Mouse (Mus musculus) hindlimb bud, embryonic 11.5 days (tissue): Measurements from ENCODE around the gene Dmac2.
"Not testable (repeated sequence)": the region's sequence is repeated elsewhere in the genome, so short reads cannot be mapped to it uniquely, and the experiment has no call there.

Experiments
- DNase-seq: peaks from one replicate; pipeline ENCODE4 v3.0.0-alpha.2; 2012; ENCODE audit warnings: low read depth, low spot score; ENCODE audit errors: extremely low spot score

Gene Dmac2

DNA sequence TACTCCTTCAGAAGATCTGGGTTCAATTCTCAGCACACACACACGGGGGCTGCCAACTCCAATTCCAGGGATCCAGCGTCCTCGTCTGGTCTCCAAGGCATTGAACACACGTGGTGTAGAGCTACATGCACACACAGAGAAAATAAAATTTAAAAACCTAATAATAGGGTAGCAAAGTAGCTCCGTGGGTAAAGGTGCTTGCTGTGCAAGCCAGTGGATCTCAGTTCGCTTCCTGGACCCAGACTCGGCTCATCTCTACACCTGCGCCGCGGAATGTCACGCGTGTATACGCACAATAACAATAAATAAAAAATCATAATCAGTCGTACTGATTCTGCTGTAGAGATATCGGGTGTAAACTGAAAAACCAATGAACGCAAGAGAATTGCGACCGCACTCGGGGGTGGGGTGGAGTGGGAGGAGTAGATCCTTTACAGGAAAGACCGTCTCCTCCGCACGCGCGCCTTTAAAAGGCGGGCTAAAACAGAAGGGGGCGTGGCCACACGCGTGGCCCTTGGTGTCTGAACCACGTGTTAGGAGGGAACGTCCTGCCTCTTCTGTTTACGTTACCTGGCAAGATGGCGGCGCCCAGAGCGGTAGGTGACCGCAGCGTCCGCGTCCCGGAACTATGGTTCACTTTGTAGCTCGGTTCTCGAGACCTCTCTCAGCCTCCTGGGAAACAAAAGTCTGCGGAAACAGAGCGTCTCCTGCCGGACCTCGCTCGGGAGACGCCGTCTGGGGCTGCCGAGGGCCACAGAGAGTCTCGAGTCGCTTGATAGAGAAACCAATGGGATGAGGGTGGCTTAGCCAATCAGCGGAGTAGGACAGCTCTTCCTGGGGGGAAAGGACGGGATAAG is at the start of gene Dmac2:
TSS of gene Dmac2 (plus strand) at position 550 of the 857 bp plus-strand sequence.
- peak; percentile 79 for DNase-seq

DNA sequence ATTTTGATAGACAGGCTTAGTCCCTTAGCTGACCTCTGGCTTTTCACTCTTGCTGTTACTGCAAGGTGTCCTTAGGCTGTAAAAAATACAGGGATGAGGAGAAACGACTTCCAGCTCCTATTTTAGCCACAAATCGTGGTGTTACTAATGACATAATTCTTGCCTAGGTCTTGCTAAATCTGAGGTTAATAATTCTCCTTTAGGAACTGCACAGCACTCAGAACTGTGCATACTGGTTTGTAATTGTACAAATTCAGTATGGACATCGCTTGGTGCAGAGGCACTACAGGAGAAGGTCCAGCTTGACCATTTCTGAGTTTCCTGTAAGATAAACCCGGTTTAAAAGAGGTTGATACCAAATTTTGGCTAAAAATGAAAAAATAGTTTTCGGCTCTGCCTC is 45.4 kb upstream of the Dmac2 start:
- DNase-seq = not testable (repeated sequence)

GRCm38 (mm10) chr7:25575105-25575504 is 44.1 kb upstream of the Dmac2 start:
- DNase-seq = no peak

DNA sequence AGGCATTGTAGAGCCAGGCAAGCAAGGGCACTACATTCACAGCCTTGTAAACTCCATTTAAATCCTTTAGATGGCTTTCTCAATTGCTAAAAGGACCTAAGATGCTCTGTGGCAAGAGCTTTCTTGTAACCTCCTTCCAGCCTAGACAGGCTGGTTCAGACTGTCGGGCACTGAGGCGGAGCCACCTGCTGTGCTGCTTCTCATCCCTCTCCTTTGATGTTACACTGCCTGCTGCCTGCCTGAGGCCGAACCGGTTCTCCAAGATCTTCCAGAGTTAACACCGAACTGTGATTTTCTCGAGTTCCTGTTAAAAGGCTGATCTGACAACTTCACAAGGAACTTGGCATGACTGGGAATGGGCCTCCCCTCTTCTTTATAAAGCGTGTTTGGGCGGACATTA is 43.3 kb upstream of the Dmac2 start:
- no peak for DNase-seq

DNA sequence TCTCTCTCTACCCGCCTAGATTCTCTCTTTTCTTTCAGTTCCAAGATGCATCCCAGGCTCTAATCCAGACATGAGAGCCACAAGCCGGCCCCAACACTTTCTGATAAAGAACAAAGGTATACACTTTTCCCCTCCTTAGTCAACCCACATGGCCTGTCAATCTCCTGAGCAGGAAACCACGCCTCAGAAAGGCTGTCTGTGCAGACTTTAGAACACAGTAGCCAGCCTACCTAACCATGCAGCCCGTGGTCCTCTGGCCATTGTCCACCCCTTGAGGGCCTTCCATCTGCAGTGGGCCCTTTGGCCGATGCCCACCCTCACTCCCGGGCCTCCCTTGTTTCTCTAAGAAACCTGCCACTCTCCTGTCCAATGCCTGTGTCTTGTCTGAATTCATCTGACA is 42.9 kb upstream of the Dmac2 start:
- not testable (repeated sequence) for DNase-seq

DNA sequence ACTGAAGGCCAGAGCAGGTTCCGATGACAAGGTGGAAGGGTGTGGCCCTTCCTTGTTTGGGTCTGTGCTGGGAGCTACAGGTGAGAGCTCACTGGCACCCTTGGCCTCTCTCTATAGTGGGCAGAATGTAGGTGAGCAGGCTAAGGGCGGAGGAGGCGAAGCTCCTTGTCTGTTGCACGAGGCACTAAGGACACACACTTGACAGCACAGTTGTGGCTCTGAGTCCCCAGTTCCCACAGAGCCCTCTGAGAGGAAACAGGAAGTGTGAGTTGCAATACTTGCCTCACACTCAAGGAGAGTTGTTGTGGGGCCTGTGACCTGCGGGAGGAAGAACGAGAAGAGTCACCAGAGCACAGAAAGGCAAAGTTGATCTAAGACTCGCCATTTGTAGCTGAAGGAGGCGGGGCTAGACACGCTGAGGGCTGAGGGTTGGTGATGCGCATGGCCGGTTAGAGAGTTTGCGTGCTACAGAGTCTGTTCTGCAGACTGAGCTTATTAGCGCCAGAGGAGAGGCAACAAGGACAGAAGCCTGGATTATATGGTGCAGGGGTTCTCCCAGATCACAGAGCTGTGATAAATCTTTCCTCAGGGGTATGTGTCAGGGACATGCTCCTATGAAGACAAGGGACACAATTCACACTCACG is 42.3 kb upstream of the Dmac2 start:
- DNase-seq = not testable (repeated sequence)

- DNase-seq = no peak
Observed at GRCm38 (mm10) chr7:25579441-25579840, 39.8 kb upstream of the Dmac2 start.

DNA sequence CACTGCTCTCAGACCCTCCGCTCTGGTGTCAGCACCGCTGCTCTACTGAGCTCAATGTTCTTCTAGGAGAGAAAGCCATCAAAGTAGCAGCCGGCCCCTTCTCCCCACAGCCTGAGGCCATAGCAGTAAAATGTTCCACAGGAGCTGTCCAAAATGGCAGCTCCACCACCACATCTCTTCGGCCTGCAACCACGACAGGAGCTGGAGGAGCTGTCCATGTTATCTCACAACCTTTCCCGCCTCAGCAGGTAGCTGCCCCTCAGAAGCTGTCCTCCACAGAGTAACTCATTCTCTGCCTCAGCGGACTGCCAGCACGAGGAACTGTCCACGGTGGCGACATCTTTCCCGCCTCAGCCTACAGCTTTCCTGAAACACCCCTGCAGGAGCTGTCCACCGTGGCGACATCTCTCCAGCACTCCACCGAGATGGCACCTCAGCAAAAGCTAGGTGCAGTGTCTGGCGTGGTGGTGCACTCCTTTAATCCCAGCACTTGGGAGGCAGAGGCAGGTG is 36.9 kb upstream of the Dmac2 start:
- DNase-seq = no peak

DNA sequence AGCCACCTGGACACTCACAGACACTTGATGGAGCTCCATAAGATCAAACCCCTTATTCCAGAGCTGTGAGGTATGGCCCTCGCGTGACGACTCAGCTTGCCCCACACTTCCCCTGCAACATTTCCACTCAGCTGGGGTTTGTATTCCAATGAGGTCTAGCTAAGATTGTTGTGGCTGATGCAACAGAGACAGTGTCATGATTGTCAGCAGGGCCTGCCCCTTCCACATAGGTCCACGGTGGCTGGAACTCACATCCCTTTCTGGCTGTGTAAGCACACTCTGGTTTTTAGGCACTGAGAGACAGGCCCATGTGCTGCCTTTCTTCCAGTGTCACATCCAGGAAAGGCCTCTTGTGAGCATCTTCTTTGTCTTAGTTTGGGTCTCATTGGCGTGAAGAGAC is 34.6 kb upstream of the Dmac2 start:
- DNase-seq = no peak

- no peak for DNase-seq
Observed at GRCm38 (mm10) chr7:25585351-25586204, 33.6 kb upstream of the Dmac2 start.

DNA sequence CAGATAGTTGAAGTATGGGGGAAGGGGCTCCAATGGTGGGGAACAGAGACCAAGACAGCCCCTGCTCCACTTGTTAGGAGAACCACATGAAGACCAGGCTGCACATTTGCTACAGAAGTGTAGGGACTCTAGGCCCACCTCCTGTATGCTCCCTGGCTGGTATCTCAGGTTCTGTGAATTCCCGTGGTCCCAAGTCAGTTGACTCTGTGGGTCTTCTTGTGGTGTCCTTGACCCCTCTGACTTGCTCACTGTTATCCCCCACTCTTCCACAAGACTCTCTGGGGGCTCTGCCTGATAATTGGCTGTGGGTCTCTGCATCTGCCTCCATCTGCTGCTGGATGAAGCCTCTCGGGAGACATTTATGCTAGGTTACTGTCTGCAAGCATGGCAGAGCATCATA is 28.0 kb upstream of the Dmac2 start:
- DNase-seq = no peak

GRCm38 (mm10) chr7:25593859-25594258 is 25.4 kb upstream of the Dmac2 start:
- no peak for DNase-seq

DNA sequence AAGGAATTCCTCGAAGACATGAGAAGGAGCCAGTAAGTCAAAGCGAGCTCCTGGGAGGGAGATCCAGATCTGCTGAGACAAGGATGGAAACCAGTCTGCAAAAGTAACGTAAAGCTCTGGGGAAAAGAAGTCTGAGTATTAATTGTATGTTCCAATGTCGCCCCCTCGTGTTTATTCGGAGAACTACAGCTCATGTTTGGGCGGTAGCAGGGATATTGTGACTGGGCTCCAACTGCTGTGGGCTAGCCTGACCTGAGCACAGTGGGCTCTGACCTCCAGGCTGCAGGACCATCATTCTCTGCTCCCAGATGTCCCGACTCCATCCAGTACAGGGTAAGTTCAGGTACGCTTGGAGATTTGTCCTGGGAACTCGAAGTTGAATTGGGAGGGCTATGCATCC is 19.6 kb upstream of the Dmac2 start:
- DNase-seq = peak; percentile 73

DNA sequence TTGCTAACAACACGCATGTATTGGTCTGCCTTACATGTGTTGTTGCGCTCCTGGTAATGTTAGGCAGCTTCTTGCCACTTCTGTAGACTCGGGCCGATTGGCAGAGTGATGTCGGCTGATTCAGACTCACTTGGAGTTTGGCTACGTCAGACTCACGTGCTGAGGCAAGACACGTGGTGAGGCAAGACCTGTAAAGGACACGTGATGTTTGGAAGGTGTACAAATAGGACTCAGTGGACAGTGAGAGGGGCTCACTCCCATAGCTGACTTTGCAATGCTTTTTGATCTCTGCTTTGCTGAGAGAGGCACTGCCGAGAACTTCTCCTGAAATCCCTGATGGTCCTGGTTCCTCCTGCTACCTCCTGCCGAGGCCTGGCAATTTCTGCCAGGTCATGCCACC is 18.5 kb upstream of the Dmac2 start:
- no peak for DNase-seq

DNA sequence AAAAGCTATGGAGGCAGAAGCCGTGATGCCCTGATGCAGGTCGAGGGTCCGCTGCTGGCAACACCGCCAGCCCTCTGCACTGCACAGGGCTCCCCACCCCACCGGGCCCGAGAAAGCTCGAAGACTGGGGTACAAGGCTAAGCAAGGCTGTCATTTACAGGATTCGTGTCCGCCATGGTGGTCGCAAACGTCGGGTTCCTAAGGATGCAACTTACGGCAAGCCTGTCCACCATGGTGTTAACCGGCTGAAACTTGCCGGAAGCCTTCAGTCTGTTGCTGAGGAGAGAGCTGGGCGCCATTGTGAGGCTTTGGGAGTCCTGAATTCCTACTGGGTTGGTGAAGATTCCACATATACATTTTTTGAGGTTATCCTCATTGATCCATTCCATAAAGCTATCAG is 17.9 kb upstream of the Dmac2 start:
- no peak for DNase-seq

DNA sequence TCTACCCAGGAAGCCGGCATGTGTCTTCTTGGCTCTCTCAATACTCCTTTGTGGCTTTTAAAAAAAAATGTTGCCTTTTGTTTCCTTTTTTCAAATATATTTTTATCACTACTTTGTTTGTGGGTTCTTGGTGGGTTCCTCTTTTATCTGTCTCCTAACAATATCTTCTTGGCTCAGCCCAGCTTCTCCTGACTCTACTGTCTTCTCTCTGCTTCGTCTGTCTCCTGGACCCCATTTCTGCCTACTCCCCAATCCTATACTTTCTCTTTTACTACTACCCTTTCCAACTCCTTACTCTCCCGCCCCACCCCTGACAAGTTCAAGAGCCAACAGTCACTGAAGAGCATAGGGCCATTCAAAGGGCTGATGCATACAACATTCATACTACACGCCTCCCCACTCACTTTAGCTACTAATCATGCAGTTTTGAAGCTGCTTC is 12.6 kb upstream of the Dmac2 start:
- no peak for DNase-seq

DNA sequence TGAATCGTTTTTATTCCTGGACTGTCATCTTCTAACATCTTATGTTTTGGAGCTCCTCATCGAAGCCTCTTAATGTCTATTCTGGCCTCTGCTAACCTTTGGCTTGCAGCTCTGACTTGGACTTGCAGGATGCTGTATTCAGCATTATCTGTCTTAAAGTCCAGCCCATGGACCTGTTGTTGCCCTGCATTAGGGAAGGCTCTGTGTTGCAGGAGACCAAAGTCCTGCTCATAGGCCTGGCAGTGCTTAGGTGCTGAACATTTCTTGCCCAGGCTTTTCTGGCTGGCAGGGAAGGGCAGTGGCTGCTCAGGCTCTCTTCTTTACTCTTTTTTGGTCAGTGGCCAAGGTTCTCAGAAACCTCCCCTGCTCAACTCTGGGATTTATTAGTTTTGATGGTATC is 12.0 kb upstream of the Dmac2 start:
- no peak for DNase-seq

DNA sequence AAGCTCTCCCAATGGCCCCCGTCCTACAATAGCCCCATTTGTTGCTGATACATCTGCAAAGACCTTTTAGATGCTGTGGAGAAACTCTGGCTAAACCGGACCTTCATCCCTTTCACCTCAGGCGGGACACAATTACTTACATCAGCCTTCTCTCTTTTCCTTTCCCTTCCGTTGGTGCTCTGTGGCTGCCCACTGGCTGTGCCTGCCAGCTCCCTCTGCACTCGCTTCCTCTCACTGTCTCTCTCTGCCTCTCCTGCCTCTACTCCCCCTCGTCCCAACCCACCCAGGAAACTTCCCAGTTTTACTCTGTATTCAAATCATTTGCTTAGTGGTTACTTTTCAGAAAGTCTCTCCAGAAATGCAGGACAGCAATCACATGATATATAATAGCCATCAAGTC is 9.2 kb upstream of the Dmac2 start:
- DNase-seq = no peak

GRCm38 (mm10) chr7:25611501-25611900 is 7.7 kb upstream of the Dmac2 start:
- DNase-seq = no peak

- no peak for DNase-seq
Observed at GRCm38 (mm10) chr7:25614086-25614485, 5.1 kb upstream of the Dmac2 start.
